Mouse (Mus musculus) kidney, adult 2 months (tissue): ENCODE measurements around the gene Tm7sf2.

Source experiments
- CTCF ChIP-seq: fragments of 200-500 bp; conservative IDR thresholded peaks from 2 replicates; pipeline ENCODE4 v1.5.1; 2011; ENCODE audit warnings: low read depth, mild to moderate bottlenecking, control low read depth, low read length, moderate library complexity, mixed read lengths; ENCODE audit not compliant: insufficient read depth, insufficient read length
- POLR2A ChIP-seq: fragments of 200-500 bp; IDR thresholded peaks from one replicate; pipeline ENCODE4 v1.6.1; 2011; ENCODE audit warnings: low read depth, low read length, control low read depth

- TF ChIP-seq CTCF = no peak
- no peak for TF ChIP-seq POLR2A
Measured at GRCm38 (mm10) chr19:6035966-6036585, 32.1 kb downstream of the Tm7sf2 start.
